Mouse (Mus musculus) erythroid progenitor cell, adult 5-6 weeks (primary cell): ENCODE data around the gene Cacng7. TPM values are rescaled to one million over a fixed set of nuclear protein-coding genes. Genes with fewer than 3 reads are reported as not detected.

Experiments
- ATAC-seq: replicated peaks from 2 replicates; pipeline ENCODE4 v1.8.0; 2016; ENCODE audit warnings: moderate number of reproducible peaks, mild to moderate bottlenecking, moderate TSS enrichment, inconsistent platforms; ENCODE audit not compliant: poor library complexity, low FRiP score, severe bottlenecking
- total RNA-seq, 2 experiments: library from RNA; stranded (forward) in 1 of 2; stranded (reverse) in 1 of 2; fragments of 150-400 nt in 1 of 2; fragments of 186-747, 209-891 nt in 1 of 2; gene quantifications; 2 replicates each; pipeline versions ENCODE4 v1.2.3 to v1.2.4; 2015 to 2017; ENCODE audit warnings: low replicate concordance in 2 of 2

The Cacng7 gene
- total RNA-seq, 2 experiments from 2014 or later = not detected

GRCm38 (mm10) chr7:3338286-3338935 is 5.7 kb downstream of the Cacng7 start:
- ATAC-seq = no peak

DNA sequence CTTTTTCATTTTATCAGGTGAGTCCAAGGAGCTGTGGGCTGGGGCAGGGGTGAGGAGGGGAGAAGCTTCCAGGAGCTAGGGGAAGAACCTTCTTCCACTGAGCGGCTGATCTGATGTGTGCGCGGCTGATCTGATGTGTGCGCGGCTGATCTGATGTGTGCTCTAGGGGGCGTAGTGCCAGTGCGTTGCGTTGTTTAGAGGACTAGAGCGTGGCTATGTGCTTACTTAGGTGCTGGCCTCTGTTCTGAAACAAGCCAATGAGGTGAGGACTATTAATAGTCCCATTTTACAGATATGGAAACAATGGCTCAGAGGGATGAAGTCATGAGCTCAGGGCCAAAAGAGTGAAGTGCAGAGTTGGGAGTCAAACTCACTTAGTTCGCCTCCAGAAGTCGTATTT is 6.3 kb downstream of the Cacng7 start:
- ATAC-seq = no peak

GRCm38 (mm10) chr7:3343861-3344260 is 11.1 kb downstream of the Cacng7 start:
- no peak for ATAC-seq

DNA sequence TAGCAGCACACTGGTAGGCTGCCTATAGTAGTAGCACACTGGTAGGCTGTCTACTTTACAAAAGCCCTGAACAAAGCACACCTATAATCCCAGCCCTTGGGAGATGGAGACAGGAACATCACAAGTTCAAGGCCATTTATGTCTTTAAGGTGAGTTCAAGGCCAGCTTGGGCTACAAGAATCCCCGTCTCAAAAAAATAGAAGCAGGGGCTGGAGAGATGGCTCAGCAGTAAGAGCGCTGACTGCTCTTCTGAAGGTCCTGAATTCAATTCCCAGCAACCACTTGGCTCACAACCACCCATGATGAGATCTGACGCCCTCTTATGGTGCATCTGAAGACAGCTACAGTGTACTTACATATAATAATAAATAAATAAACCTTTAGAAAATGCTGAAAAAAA is 12.5 kb downstream of the Cacng7 start:
- ATAC-seq = no peak

DNA sequence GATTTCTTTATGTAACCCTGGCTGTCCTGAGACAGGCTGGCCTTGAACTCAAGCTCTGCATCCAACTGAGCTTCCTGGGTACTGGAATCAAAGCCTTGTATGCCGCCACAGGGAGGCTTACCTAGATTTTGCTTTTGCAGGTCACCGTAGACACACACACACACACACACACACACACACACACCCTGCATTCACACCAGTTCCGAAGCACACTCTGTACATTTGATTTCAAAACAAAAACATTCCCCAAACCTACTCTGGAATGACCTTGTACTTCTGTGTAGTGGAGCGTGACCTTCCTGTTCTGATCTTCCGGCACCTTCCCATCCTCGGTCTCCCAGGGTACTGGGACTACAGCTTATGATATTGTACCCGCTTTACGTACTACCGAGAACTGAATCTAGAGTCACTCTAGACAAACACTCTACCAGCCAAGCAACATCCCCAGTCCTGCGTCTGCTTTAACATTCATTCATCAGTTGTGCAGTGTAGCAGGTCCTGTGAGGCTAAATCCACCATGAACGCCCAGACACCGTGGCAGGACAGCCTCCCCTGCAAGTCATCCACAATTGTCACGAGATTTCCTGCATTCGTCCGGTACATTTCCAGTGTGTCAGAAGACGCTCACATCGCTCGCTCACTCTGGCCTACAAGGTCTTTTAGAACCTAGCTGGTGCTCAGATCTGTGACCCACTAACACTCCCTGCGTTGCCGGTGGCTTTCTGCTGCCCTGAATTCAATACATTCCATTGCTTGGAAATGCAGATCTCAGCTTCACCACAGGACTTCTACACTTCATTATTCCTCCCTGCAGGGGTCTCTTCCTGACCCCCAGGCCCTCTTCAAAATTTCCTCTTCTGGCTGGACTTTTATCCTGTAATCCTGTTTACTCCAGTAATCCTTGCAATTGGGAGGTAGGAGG is 14.9 kb downstream of the Cacng7 start:
- ATAC-seq = no peak

GRCm38 (mm10) chr7:3348326-3348725 is 15.6 kb downstream of the Cacng7 start:
- ATAC-seq = no peak

DNA sequence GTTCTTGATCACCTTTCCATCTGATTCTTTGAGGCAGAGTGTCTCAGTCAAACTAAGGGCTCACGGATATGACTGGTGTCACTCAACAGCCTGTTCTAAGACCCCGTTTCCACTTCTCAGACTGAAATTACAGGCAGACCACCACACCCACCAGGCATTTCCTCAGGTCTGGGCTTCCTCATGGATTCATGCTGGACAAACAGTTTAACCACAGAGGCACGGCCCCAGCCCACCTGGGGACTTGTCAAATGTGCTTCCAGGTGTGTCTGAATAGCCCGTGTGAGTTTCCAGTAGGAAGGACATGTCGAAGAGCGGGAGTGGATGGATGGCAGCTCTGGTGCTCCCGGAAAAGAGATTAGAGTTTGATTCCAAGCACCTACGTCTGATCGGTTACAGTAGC is 17.0 kb downstream of the Cacng7 start:
- no peak for ATAC-seq

DNA sequence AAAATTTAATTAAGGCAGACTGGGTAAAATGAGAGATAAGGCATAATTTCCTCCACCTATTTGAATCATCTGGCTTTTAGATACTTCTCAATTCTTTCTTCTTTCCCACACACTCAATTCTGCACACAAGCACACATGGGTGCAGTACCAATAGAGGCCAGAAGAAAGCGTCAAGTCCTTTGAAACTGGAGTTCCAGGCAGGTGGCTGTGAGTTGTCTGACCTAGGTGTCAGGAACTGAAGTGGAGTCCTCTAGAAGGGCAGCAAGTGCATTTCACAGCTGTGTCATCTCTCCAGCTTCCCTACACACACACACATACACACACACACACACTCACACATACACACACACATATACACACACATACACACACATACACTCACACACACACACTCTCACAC is 18.8 kb downstream of the Cacng7 start:
- no peak for ATAC-seq

DNA sequence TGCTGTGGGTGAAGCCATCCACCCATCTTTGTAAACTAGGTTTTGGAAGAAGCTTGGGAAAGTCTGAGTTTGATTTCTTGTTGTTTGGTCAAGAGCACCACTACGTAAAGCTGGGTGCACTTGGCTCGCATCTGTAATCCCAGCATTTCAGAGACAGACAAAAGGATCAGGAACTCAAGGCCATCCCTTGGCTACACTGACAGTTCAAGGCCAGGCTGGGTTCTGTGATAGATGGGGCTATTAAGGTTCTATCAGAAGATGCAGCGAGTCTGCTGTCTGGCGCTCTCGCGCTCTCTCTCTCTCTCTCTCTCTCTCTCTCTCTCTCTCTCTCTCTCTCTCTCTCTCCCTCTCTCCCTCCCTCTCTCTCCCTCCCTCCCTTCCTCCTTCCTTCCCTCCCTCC is 22.1 kb downstream of the Cacng7 start:
- no peak for ATAC-seq

DNA sequence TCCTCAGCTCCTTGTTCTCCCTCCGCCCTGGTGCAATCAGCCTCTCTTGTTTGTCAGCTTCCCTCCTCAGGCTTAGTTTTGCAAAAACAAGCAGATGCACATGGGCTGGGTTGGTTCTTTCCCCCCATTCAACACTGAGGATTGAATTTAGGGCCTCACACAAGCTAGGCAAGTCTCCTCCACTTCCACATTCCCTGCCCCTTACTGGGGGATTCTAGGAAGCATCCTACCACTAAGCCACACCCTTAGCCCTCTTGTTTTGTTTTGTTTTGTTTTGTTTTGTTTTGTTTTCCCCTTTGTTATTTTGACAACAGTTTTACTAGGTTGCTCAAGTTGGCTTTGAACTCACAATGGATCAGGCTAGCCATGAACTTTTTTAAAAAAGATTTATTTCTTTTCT is 27.9 kb downstream of the Cacng7 start:
- ATAC-seq = no peak

DNA sequence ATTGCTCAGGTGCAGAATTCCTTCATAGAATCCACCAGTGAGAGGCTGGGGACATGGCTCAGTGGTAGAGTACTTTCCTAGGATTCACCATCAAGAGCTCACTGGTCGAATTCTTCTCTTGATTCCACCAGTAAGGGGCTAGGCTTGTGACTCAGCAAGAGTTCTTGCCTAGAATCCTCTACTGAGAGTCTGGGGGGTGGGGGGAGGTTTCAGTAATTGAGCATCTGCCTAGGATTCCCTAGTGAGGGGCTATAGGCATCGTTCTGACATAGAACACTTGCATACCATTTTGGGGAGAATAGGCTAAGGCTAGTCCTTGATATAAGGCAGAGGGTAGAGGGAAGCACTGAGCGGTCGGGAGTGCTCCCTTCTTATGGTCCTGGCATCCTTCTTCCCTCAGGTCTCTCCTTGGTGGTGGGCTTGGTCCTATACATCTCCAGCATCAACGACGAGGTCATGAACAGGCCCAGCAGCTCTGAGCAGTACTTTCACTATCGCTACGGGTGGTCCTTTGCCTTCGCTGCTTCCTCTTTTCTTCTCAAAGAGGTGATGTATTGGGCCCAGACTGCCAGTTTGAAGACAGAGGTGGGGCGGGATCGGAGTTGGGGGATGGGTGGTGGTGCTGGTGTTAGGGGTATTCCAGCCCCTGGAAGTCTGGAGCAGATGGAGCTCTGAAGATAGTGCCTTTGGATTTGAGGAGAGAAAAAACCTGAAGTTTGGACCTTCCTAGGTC is 33.0 kb downstream of the Cacng7 start:
- no peak for ATAC-seq

DNA sequence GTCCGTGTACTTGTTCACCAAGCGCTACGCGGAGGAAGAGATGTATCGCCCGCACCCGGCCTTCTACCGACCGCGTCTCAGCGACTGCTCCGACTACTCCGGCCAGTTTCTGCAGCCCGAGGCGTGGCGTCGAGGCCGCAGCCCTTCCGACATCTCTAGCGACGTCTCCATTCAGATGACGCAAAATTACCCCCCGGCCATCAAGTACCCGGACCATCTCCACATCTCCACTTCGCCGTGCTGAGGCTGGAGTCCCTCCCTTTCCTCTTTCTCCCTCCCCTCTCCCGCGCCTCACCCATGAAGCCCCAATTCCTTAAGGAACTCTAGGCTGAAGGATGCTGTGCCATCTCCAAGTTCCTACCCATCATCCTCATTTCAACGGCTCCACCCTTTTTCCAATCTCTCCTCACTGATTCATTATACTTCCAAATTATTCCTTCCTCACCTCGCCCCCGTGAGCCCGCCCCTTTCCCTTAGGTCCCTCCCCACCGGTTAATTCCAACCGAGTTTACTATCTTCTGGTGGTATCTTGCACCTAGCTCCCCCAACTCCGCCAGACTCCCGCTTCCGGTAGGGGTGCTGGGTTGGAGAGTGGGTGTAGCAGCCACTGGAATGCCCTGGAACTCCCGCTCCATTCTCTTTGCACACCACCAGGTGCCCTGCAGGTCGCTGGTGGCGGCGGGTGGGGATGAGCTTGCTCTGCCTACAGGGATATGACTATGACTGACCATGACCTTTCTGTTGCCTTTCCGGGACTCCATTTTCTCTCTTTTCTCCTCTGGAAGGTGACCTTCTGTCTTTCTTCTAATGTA is 34.2 kb downstream of the Cacng7 start:
- ATAC-seq = no peak

GRCm38 (mm10) chr7:3367569-3367968 is 34.8 kb downstream of the Cacng7 start:
- ATAC-seq = no peak

- ATAC-seq = no peak
These were observed 35.6 kb downstream of the Cacng7 start for GRCm38 (mm10) chr7:3368311-3368710.

GRCm38 (mm10) chr7:3369189-3369588 is 36.4 kb downstream of the Cacng7 start:
- ATAC-seq = no peak

- ATAC-seq = no peak
These were observed 37.7 kb downstream of the Cacng7 start for GRCm38 (mm10) chr7:3370407-3370806.

DNA sequence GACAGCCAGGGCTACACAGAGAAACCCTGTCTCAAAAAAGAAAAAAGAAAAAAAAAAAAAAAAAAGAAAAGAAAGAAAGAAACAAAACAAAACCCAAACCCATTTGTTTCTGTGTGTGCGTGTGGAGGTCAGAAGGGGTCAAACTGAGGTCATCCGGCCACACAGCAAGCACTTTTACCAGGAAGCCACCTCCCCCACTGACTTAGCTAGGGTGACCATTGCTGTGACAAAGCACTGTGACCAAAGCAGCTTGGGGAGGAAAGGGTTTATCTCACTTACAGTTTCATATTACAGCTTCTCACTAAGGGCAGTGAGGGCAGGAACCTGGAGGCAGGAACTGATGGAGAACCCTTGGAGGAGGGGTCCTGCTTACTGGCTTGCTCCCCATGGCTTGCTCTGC is 39.6 kb downstream of the Cacng7 start:
- no peak for ATAC-seq

- ATAC-seq = no peak
These were observed 41.0 kb downstream of the Cacng7 start for GRCm38 (mm10) chr7:3373754-3374153.

DNA sequence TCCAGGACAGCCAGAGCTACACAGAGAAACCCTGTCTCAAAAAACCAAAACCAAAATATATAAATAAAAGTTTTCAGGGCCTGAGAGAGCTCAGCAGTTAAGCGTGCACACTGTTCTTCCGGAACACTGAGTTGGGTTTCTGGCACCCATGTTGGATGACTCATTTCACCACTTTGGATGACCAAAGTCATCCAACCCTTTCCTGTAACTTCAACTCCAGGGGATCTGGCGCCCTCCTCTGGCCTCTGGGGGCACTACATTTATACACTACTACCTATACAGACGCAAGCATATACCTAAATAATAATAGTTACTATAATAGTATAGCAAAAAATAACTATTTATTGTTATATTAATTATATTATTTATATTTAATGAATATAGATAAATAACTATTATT is 44.1 kb downstream of the Cacng7 start:
- no peak for ATAC-seq

DNA sequence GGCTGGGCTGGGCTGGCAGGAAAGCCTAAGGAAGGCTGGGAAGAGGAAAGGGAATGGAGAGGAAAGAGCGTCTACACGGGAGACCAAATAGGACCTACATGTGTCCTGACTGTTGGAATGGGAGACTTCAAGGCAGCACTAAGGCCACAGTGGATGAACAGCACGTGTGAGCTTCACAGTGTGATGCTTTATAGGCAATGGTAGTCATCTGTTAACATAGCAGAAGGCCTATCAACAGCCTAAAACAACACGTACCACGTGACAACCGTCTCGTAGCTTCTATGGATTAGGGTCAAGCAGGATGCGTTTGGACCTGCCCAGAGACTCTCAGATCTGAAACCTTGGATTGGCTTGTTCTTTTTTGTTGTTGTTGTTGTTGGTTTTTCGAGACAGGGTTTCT is 49.4 kb downstream of the Cacng7 start:
- no peak for ATAC-seq
